Mouse (Mus musculus) lung, embryonic 14.5 days (tissue): ENCODE measurements around the gene Fdx1. TPM values are rescaled to one million over a fixed set of nuclear protein-coding genes. Genes with fewer than 3 reads are reported as not detected.
A peak's percentile ranks its signal among the peaks of the same experiment; 100 is the strongest.

Source experiments
- ATAC-seq: fragments of 200-750 bp; cut with Nextera tagmentation; 2 replicates; pipeline ENCODE4 v1.8.0; 2017; ENCODE audit warnings: mild to moderate bottlenecking, moderate TSS enrichment, moderate library complexity; ENCODE audit not compliant: insufficient read depth
- DNase-seq: peaks from one replicate; pipeline ENCODE4 v3.0.0-alpha.2; 2015
- H3K27ac ChIP-seq: fragments of 300-500 bp; sonication (generic); 2 replicates; pipeline ENCODE4 v1.5.1; 2014; ENCODE audit warnings: low read depth, mild to moderate bottlenecking, moderate library complexity
- H3K27me3 ChIP-seq: fragments of 300-500 bp; sonication (generic); 2 replicates; pipeline ENCODE4 v1.6.1; 2014; ENCODE audit warnings: low read length, control low read depth; ENCODE audit not compliant: insufficient read depth
- H3K36me3 ChIP-seq: fragments of 300-500 bp; sonication (generic); 2 replicates; pipeline ENCODE4 v1.6.1; 2014; ENCODE audit warnings: control low read depth; ENCODE audit not compliant: insufficient read depth
- H3K4me1 ChIP-seq: fragments of 300-500 bp; sonication (generic); 2 replicates; pipeline ENCODE4 v1.6.1; 2014; ENCODE audit warnings: antibody characterized with exemption, control low read depth; ENCODE audit not compliant: insufficient read depth
- H3K4me2 ChIP-seq: fragments of 300-500 bp; sonication (generic); 2 replicates; pipeline ENCODE4 v1.6.1; 2014; ENCODE audit warnings: mild to moderate bottlenecking
- H3K4me3 ChIP-seq: fragments of 300-500 bp; sonication (generic); 2 replicates; pipeline ENCODE4 v1.5.1; 2014; ENCODE audit warnings: low read depth, low read length
- H3K9ac ChIP-seq: fragments of 300-500 bp; sonication (generic); 2 replicates; pipeline ENCODE4 v1.6.1; 2014
- H3K9me3 ChIP-seq: fragments of 300-500 bp; sonication (generic); 2 replicates; pipeline ENCODE4 v1.6.1; 2016; ENCODE audit warnings: low read depth, low read length, control low read depth
- CTCF ChIP-seq: IDR thresholded peaks from 2 replicates; pipeline ENCODE4 v1.5.1; 2016; ENCODE audit warnings: antibody characterized with exemption, low read depth
- WGBS: fragments of 180-500 bp; shearing (Covaris S2); extraction: QIAGEN DNeasy Blood & Tissue Kit; methylation state at CpG from one replicate; pipeline ENCODE4 v1.1.7; 2014; 5-methylcytosine and 5-hydroxymethylcytosine counted together
- polyA plus RNA-seq: library from polyadenylated mRNA; unstranded; fragments of >200 nt; fragmentation: Nextera tagmentation; extraction: Ambion mirVana; gene quantifications from 2 replicates; pipeline ENCODE4 v1.2.1, GENCODE M21; 2014

Fdx1 gene
- polyA plus RNA-seq, 1 experiment from 2014 or later, result 98.5 TPM

- Histone ChIP-seq H3K27me3 (no peaks in the 10 kb centered on the region), H3K27ac (no peak overlapping the region), H3K4me3 (no peak overlapping the region), H3K9me3 (no peaks in the 10 kb centered on the region), H3K9ac (no peak overlapping the region), H3K36me3 (no peaks in the 10 kb centered on the region), H3K4me2 (no peak overlapping the region), H3K4me1 (no peaks in the 10 kb centered on the region)
- 54% methylated on average over 3 of the region's 3 CpGs for WGBS
- no peak for DNase-seq
- no peak for TF ChIP-seq CTCF
- no peak for ATAC-seq
Observed at GRCm38 (mm10) chr9:51908255-51908654, 55.1 kb downstream of the Fdx1 start.

- H3K4me1 ChIP-seq, result no peaks in the 10 kb centered on the region
- H3K9ac ChIP-seq, result no peak overlapping the region
- DNase-seq, result peak; percentile 10
- TF ChIP-seq CTCF, result no peak
- no peak overlapping the region for H3K4me2 ChIP-seq
- 67% methylated on average over 8 of the region's 8 CpGs for WGBS
- H3K27me3 ChIP-seq, result no peaks in the 10 kb centered on the region
- no peak overlapping the region for H3K27ac ChIP-seq
- no peaks in the 10 kb centered on the region for H3K9me3 ChIP-seq
- H3K36me3 ChIP-seq, result no peaks in the 10 kb centered on the region
- H3K4me3 ChIP-seq, result no peak overlapping the region
- ATAC-seq, result no peak
Observed at GRCm38 (mm10) chr9:51906938-51907337, 56.4 kb downstream of the Fdx1 start.

Other genes with a start within 250 kb of the Fdx1 start
- gene Arhgap20, start 198.2 kb downstream of the Fdx1 start, polyA plus RNA-seq, result 16.2 and 18.1 TPM in 2 replicates
- gene Rdx, start 83.6 kb upstream of the Fdx1 start, polyA plus RNA-seq, result 168 and 174 TPM in 2 replicates
- 4.5 and 4.7 TPM in 2 replicates for gene Zc3h12c, start 205.0 kb upstream of the Fdx1 start, polyA plus RNA-seq